Mouse (Mus musculus): ENCODE data around the gene Gstm6.
A peak's percentile ranks its signal among the peaks of the same experiment; 100 is the strongest.

The Gstm6 gene

GRCm38 (mm10) chr3:107941261-107941660 is 2.3 kb downstream of the Gstm6 start:
- no peak for DNase-seq (ENCODE audit: low read depth, low spot score)

- DNase-seq (ENCODE audit: low read depth, low spot score) = no peak
Measured at GRCm38 (mm10) chr3:107940524-107940923, 3.0 kb downstream of the Gstm6 start.

- DNase-seq (ENCODE audit: low read depth, low spot score) = no peak
Measured at GRCm38 (mm10) chr3:107939830-107940229, 3.7 kb downstream of the Gstm6 start.

- DNase-seq (ENCODE audit: low read depth, low spot score) = peak; percentile 44
Measured at GRCm38 (mm10) chr3:107939403-107939802, 4.1 kb downstream of the Gstm6 start.

GRCm38 (mm10) chr3:107935888-107936287 is 7.7 kb downstream of the Gstm6 start:
- DNase-seq (ENCODE audit: low read depth, low spot score) = no peak

GRCm38 (mm10) chr3:107935268-107935667 is 8.3 kb downstream of the Gstm6 start:
- DNase-seq (ENCODE audit: low read depth, low spot score) = no peak

- no peak for DNase-seq (ENCODE audit: low read depth, low spot score)
Measured at GRCm38 (mm10) chr3:107932128-107932527, 11.4 kb downstream of the Gstm6 start.

GRCm38 (mm10) chr3:107931670-107932069 is 11.9 kb downstream of the Gstm6 start, which contains the start of gene Gstm7:
Gene Gstm7, minus strand, starts transcription at chr3:107931817.
- peak; percentile 96 for DNase-seq (ENCODE audit: low read depth, low spot score)

- no peak for DNase-seq (ENCODE audit: low read depth, low spot score)
Measured at GRCm38 (mm10) chr3:107931134-107931533, 12.4 kb downstream of the Gstm6 start.

- DNase-seq (ENCODE audit: low read depth, low spot score) = no peak
Measured at GRCm38 (mm10) chr3:107929731-107930130, 13.8 kb downstream of the Gstm6 start.

GRCm38 (mm10) chr3:107929243-107929642 is 14.3 kb downstream of the Gstm6 start:
- DNase-seq (ENCODE audit: low read depth, low spot score) = no peak

- no peak for DNase-seq (ENCODE audit: low read depth, low spot score)
Measured at GRCm38 (mm10) chr3:107928691-107929090, 14.9 kb downstream of the Gstm6 start.

- no peak for DNase-seq (ENCODE audit: low read depth, low spot score)
Measured at GRCm38 (mm10) chr3:107927841-107928240, 15.7 kb downstream of the Gstm6 start.

- no peak for DNase-seq (ENCODE audit: low read depth, low spot score)
Measured at GRCm38 (mm10) chr3:107925335-107925734, 18.2 kb downstream of the Gstm6 start.

GRCm38 (mm10) chr3:107920348-107920747 is 23.2 kb downstream of the Gstm6 start:
- no peak for DNase-seq (ENCODE audit: low read depth, low spot score)

- DNase-seq (ENCODE audit: low read depth, low spot score) = peak; percentile 75
Measured at GRCm38 (mm10) chr3:107917783-107918408, 25.7 kb downstream of the Gstm6 start.

- no peak for DNase-seq (ENCODE audit: low read depth, low spot score)
Measured at GRCm38 (mm10) chr3:107917097-107917496, 26.5 kb downstream of the Gstm6 start.

GRCm38 (mm10) chr3:107916674-107917073 is 26.9 kb downstream of the Gstm6 start:
- DNase-seq (ENCODE audit: low read depth, low spot score) = no peak

GRCm38 (mm10) chr3:107905942-107906341 is 37.6 kb downstream of the Gstm6 start:
- DNase-seq (ENCODE audit: low read depth, low spot score) = no peak

GRCm38 (mm10) chr3:107900955-107901673 is 42.4 kb downstream of the Gstm6 start:
- DNase-seq (ENCODE audit: low read depth, low spot score) = no peak

- no peak for DNase-seq (ENCODE audit: low read depth, low spot score)
Measured at GRCm38 (mm10) chr3:107898691-107899090, 44.9 kb downstream of the Gstm6 start.

GRCm38 (mm10) chr3:107895720-107896569 is 47.6 kb downstream of the Gstm6 start, which contains the start of gene Gstm5:
Gene Gstm5, plus strand, starts transcription at chr3:107895821.
- DNase-seq (ENCODE audit: low read depth, low spot score) = peak; percentile 79

All from forelimb bud, embryonic 11.5 days (tissue).